Mouse (Mus musculus): Measurements from ENCODE around the gene Hrasls.

GRCm38 (mm10) chr16:29192911-29193310 is 16.6 kb upstream of the Hrasls start:
- TF ChIP-seq CTCF (conservative IDR thresholded peaks at IDR 0.05 in 1 of 2, IDR thresholded peaks at IDR 0.05 in 1 of 2; ENCODE audit: low read depth in 2 of 2, low read length in 2 of 2) (no peak), EP300 (IDR thresholded peaks at IDR 0.05; ENCODE audit: low read length) (no peak), E2F4 (IDR thresholded peaks at IDR 0.05; ENCODE audit: insufficient replicate concordance, low read depth, low read length) (no peak), TCF12 (IDR thresholded peaks at IDR 0.05; ENCODE audit: low read depth, low read length) (no peak), POLR2A (IDR thresholded peaks at IDR 0.05; ENCODE audit: low read depth, low read length) (no peak), ZMIZ1 (IDR thresholded peaks at IDR 0.05; ENCODE audit: low read depth, low read length) (no peak), UBTF (IDR thresholded peaks at IDR 0.05; ENCODE audit: low read depth, low read length) (no peak), NELFE (IDR thresholded peaks at IDR 0.05; ENCODE audit: low read depth, low read length) (no peak), USF2 (conservative IDR thresholded peaks at IDR 0.05; ENCODE audit: low read depth, low read length) (no peak), POLR2AphosphoS2 (IDR thresholded peaks at IDR 0.05; ENCODE audit: low read depth, low read length) (no peak), USF1 (IDR thresholded peaks at IDR 0.05; ENCODE audit: low read depth, low read length) (no peak), SIN3A (IDR thresholded peaks at IDR 0.05; ENCODE audit: low read length) (no peak)
